Mouse (Mus musculus): ENCODE measurements at regions not wholly inside any gene's neighbourhood (a gene's known extent, or its start where the extent isn't known, plus 50 kb on each side); places are given as distances from the start of the nearest gene placed in this dataset.
A peak's percentile ranks its signal among the peaks of the same experiment; 100 is the strongest.

DNA sequence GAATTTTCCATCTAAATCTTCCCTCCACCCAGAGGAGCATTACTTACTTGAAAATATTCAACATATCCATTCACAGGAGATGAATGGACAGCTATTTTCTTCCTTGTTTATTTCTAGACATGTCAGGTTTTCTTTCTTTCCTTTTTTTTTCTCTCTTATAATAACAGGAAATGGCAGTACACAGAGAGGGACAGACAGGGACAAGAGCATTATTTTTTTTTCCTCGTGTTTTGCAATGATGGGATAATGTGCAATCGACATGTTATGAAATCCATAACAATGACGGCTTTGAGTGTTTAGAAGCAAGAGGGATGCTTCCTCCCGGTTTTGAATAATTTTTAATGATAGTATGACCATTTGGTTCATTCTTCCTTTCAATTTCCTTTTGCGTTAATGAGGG lies 86.6 kb upstream of the Gm765 start:
- Histone ChIP-seq H3K9ac (ENCODE audit: low read depth, low read length) (no peak overlapping the region), H3K9me3 (replicated peaks; ENCODE audit: control insufficient read depth, low read length) (no peaks in the 10 kb centered on the region), H3K4me1 (ENCODE audit: control insufficient read depth, low read depth, low read length) (no peaks in the 10 kb centered on the region), H3K27me3 (ENCODE audit: control insufficient read depth, insufficient read depth, low read depth, low read length) (no peaks in the 10 kb centered on the region), H3K4me2 (ENCODE audit: low read depth, low read length) (no peak overlapping the region), H3K27ac (ENCODE audit: low read length) (no peak overlapping the region), H3K36me3 (ENCODE audit: control insufficient read depth, insufficient read depth) (no peaks in the 10 kb centered on the region), H3K4me3 (ENCODE audit: low read depth, low read length) (no peak overlapping the region)
- no peak for ATAC-seq (ENCODE audit: low read depth)
- WGBS (ENCODE audit: insufficient replicate concordance): 55% methylated on average over 5 of the region's 5 CpGs

DNA sequence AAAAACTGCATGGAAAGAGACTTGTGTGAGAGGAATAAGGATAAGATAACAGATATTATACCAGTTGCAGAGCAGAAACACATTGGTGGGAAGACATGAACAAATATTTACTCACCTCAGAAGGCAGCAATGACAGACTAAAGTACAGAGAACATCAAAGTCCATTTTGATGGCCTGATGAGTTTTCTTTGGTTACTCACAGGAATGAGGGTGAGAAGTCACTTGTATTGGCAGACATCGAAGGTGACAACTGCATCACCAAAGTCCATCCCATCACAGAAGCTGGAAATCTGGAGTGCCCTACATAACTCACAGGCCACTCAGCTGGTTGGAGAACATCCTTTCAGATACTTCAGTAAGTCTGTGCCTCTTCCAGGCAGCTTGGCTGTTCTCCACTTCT lies 60.1 kb upstream of the Gm765 start:
- no peak overlapping the region for H3K4me3 ChIP-seq (ENCODE audit: low read depth, low read length)
- 59% methylated on average over 1 of the region's 1 CpGs for WGBS (ENCODE audit: insufficient replicate concordance)
- ATAC-seq (ENCODE audit: low read depth): peak; percentile 64; the same call in 1 of the 2 replicates
- H3K4me1 ChIP-seq (ENCODE audit: control insufficient read depth, low read depth, low read length): no peaks in the 10 kb centered on the region
- H3K27ac ChIP-seq (ENCODE audit: low read length): no peak overlapping the region
- no peak overlapping the region for H3K9ac ChIP-seq (ENCODE audit: low read depth, low read length)
- H3K4me2 ChIP-seq (ENCODE audit: low read depth, low read length): no peak overlapping the region
- no peaks in the 10 kb centered on the region for H3K27me3 ChIP-seq (ENCODE audit: control insufficient read depth, insufficient read depth, low read depth, low read length)
- no peaks in the 10 kb centered on the region for H3K9me3 ChIP-seq (replicated peaks; ENCODE audit: control insufficient read depth, low read length)
- H3K36me3 ChIP-seq (ENCODE audit: control insufficient read depth, insufficient read depth): no peaks in the 10 kb centered on the region

DNA sequence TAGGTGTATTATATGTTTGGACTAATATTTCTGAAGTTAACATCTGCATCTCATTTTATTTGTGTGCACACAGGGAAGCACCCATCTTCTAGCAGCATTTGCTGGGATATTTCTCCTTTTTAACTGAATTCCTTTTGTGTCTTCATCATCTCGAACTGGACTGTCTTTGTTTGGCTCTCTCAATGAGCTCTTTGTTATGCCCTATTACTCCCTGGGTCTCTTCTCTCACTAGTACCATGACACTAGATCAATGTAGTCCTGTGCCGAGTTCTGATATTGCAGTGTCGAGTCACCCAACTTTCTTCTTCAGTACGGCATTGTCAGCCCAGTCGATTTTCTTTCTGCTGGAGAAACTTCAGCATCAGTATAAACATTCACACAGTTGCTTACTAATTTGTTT lies 52.0 kb upstream of the Gm765 start:
- 64% methylated on average over 5 of the region's 5 CpGs for WGBS (ENCODE audit: insufficient replicate concordance)
- Histone ChIP-seq H3K9ac (ENCODE audit: low read depth, low read length) (no peak overlapping the region), H3K9me3 (replicated peaks; ENCODE audit: control insufficient read depth, low read length) (no peaks in the 10 kb centered on the region), H3K36me3 (ENCODE audit: control insufficient read depth, insufficient read depth) (no peaks in the 10 kb centered on the region), H3K27ac (ENCODE audit: low read length) (no peak overlapping the region), H3K27me3 (ENCODE audit: control insufficient read depth, insufficient read depth, low read depth, low read length) (no peaks in the 10 kb centered on the region), H3K4me3 (ENCODE audit: low read depth, low read length) (no peak overlapping the region), H3K4me2 (ENCODE audit: low read depth, low read length) (no peak overlapping the region), H3K4me1 (ENCODE audit: control insufficient read depth, low read depth, low read length) (no peaks in the 10 kb centered on the region)
- no peak for ATAC-seq (ENCODE audit: low read depth)
